ENCODE assay signal across 8 mouse cellular contexts in genomic region chr2:38925171-38926080, GRCm38 (mm10). TPM values are rescaled to one million over a fixed set of nuclear protein-coding genes. Genes with fewer than 3 reads are reported as not detected.
DNase-seq lines count a peak whose midpoint lies in the region; ATAC-seq and TF ChIP-seq lines count a peak whose summit lies in the region.

No protein-coding gene starts in this region.

- no peaks in the 10 kb centered on the region for H3K36me3 ChIP-seq in C2C12 (ENCODE audit: control insufficient read depth, insufficient read depth)
- no peaks in the 10 kb centered on the region for H3K36me3 ChIP-seq in limb, embryonic 10.5 days
- no peaks in the 10 kb centered on the region for H3K36me3 ChIP-seq in midbrain, embryonic 14.5 days (ENCODE audit: control insufficient read depth, insufficient read depth, low read length)

- peaks cover 34% of the 10 kb centered on the region for H3K4me1 ChIP-seq in limb, embryonic 10.5 days
- H3K4me1 ChIP-seq in midbrain, embryonic 14.5 days (ENCODE audit: control insufficient read depth, insufficient read depth, low read length), result peaks cover 9% of the 10 kb centered on the region

- peak overlapping the region; percentile 77 for H3K4me3 ChIP-seq in C2C12 (ENCODE audit: insufficient read depth, poor library complexity, severe bottlenecking)
- peak overlapping the region; percentile 85 for H3K4me3 ChIP-seq in limb, embryonic 10.5 days
- H3K4me3 ChIP-seq in midbrain, embryonic 14.5 days (replicated peaks; ENCODE audit: low read depth, low read length), result peak overlapping the region; percentile 79

- TF ChIP-seq CTCF in C2C12 (IDR thresholded peaks at IDR 0.05; ENCODE audit: control insufficient read depth, insufficient read depth, insufficient read length), result no peak

- peak overlapping the region; percentile 85 for H3ac ChIP-seq in C2C12 (ENCODE audit: control insufficient read depth, insufficient read length, low read depth)

- peaks cover 50% of the 10 kb centered on the region for H3K79me2 ChIP-seq in C2C12 (ENCODE audit: control insufficient read depth, insufficient read depth)

- WGBS in limb, embryonic 10.5 days, result under 1% methylated on average over 47 of the region's 51 CpGs
- WGBS in midbrain, embryonic 14.5 days, result under 1% methylated on average over 51 of the region's 51 CpGs

- no peak for DNase-seq in cerebellum, postnatal 4 days (ENCODE audit: low spot score in 2 of 2)
- DNase-seq in cerebellum, postnatal 14 days, result peak; percentile 34 to 53
- peak; percentile 16 to 21 for DNase-seq in heart, postnatal 14 days
- peak; percentile 72 for DNase-seq in limb, embryonic 10.5 days (ENCODE audit: low spot score)
- DNase-seq in midbrain, embryonic 14.5 days, result peak; percentile 47

- H3K4me2 ChIP-seq in midbrain, embryonic 14.5 days (ENCODE audit: low read length), result peak overlapping the region; percentile 70

- H3K79me3 ChIP-seq in C2C12 (ENCODE audit: low read depth), result peaks cover 11% of the 10 kb centered on the region

- H3K27ac ChIP-seq in limb, embryonic 10.5 days, result peak overlapping the region; percentile 88
- H3K27ac ChIP-seq in midbrain, embryonic 14.5 days (replicated peaks; ENCODE audit: low read depth, low read length), result no peak overlapping the region

- no peaks in the 10 kb centered on the region for H3K27me3 ChIP-seq in C2C12 (ENCODE audit: control insufficient read depth, insufficient read depth, insufficient read length)
- peaks cover 3% of the 10 kb centered on the region for H3K27me3 ChIP-seq in limb, embryonic 10.5 days (ENCODE audit: low read depth, poor library complexity, severe bottlenecking)
- H3K27me3 ChIP-seq in midbrain, embryonic 14.5 days (ENCODE audit: control insufficient read depth, insufficient read depth, low read length), result peaks cover 9% of the 10 kb centered on the region; the same call in 1 of the 2 replicates

- no peaks in the 10 kb centered on the region for H3K9me3 ChIP-seq in limb, embryonic 10.5 days (replicated peaks)
- no peaks in the 10 kb centered on the region for H3K9me3 ChIP-seq in midbrain, embryonic 14.5 days (ENCODE audit: control insufficient read depth, low read length)

- peak overlapping the region; percentile 74 for H3K9ac ChIP-seq in midbrain, embryonic 14.5 days (replicated peaks; ENCODE audit: low read length)

- intact Hi-C loops in heart, postnatal 14 days (cut with DNase I), result loop anchor here (10.0 kb wide), 1 partner anchor 259 kb away; no protein-coding TSS in a partner anchor

- peak; percentile 45 for ATAC-seq in cerebellum, adult (ENCODE audit: insufficient number of reproducible peaks, low FRiP score, low TSS enrichment)
- peak; percentile 68 for ATAC-seq in midbrain, embryonic 14.5 days (ENCODE audit: low FRiP score, low TSS enrichment)
- ATAC-seq in monocyte, adult 5-6 weeks (replicated peaks; ENCODE audit: insufficient number of reproducible peaks, low FRiP score, low TSS enrichment, poor library complexity, severe bottlenecking), result no peak

TF ChIP-seq in C2C12, 6 proteins besides CTCF, POLR2A, EP300 and RAD21:
- TF ChIP-seq MYOD1 (IDR thresholded peaks at IDR 0.05; ENCODE audit: control insufficient read depth, insufficient read length, low read depth) (no peak), MAX (IDR thresholded peaks at IDR 0.05) (no peak), FOSL1 (IDR thresholded peaks at IDR 0.05; ENCODE audit: insufficient read depth, low read length, poor library complexity, severe bottlenecking) (no peak), MYOG (IDR thresholded peaks at IDR 0.05; ENCODE audit: control insufficient read depth, extremely low read depth, insufficient read length) (no peak), CEBPB (IDR thresholded peaks at IDR 0.05; ENCODE audit: low read depth) (no peak), USF1 (IDR thresholded peaks at IDR 0.05; ENCODE audit: low read depth) (no peak)

RNA-seq across cellular contexts. Expression of gene Nr6a1, which starts 2.1 kb away (rescaled TPM):
- 0.74 TPM for polyA plus RNA-seq in C2C12 (2012; fragmentation: generic; extraction: Trizol)
- total RNA-seq in heart, postnatal 14 days (2021), result 1 to 10 TPM; 1.2 to 1.3 TPM
- 1.9 and 4.8 TPM in 2 replicates for polyA plus RNA-seq in limb, embryonic 10.5 days (2016; fragmentation: Nextera tagmentation; extraction: Ambion mirVana)
- polyA plus RNA-seq in midbrain, embryonic 14.5 days (2014; fragmentation: Nextera tagmentation; extraction: Ambion mirVana), result 1.7 and 2.6 TPM in 2 replicates
- 0.29 to 2.2 TPM (median 1.1 TPM) in 3 replicates for total RNA-seq in monocyte, adult 5-6 weeks (2017)

RNA-seq across cellular contexts. Expression of gene Olfml2a, which starts 6.4 kb away (rescaled TPM):
- polyA plus RNA-seq in C2C12 (2012; fragmentation: generic; extraction: Trizol), result not detected
- 10 to 100 TPM; 11.6 to 11.8 TPM for total RNA-seq in heart, postnatal 14 days (2021)
- polyA plus RNA-seq in limb, embryonic 10.5 days (2016; fragmentation: Nextera tagmentation; extraction: Ambion mirVana), result 1.6 and 2.7 TPM in 2 replicates
- 0.98 and 2.2 TPM in 2 replicates for polyA plus RNA-seq in midbrain, embryonic 14.5 days (2014; fragmentation: Nextera tagmentation; extraction: Ambion mirVana)
- total RNA-seq in monocyte, adult 5-6 weeks (2017), result not detected in 3 replicates

Comparison
In these comparisons a context has a peak if more than half of its experiments do, and no peak if none do; other contexts are left out.
1. DNase-seq: peak in cerebellum, postnatal 14 days (2 of 2), heart, postnatal 14 days (2 of 2), limb, embryonic 10.5 days (single experiment) and midbrain, embryonic 14.5 days (single experiment); none in cerebellum, postnatal 4 days (0 of 2).
2. Peak in every context shown above with its lines, with median percentiles within 50 percentile points of each other: H3K4me3 ChIP-seq.